Mouse (Mus musculus) neural tube, embryonic 14.5 days (tissue): ENCODE data around the gene Gm13289. TPM values are rescaled to one million over a fixed set of nuclear protein-coding genes. Genes with fewer than 3 reads are reported as not detected.
"Not testable (repeated sequence)": the region's sequence is repeated elsewhere in the genome, so short reads cannot be mapped to it uniquely, and the experiment has no call there.

Source experiments
- ATAC-seq: fragments of 200-750 bp; cut with Nextera tagmentation; 2 replicates; pipeline ENCODE4 v1.8.0; 2017; ENCODE audit warnings: low read depth, mild to moderate bottlenecking, moderate TSS enrichment, moderate library complexity
- H3K27ac ChIP-seq: fragments of 300-500 bp; sonication (generic); 2 replicates; pipeline ENCODE4 v1.5.1; 2014; ENCODE audit warnings: low read depth, mild to moderate bottlenecking, control low read depth, low read length, moderate library complexity, mixed read lengths
- H3K27me3 ChIP-seq: fragments of 300-500 bp; sonication (generic); 2 replicates; pipeline ENCODE4 v1.6.1; 2014; ENCODE audit warnings: low read length; ENCODE audit not compliant: control insufficient read depth, insufficient read depth
- H3K36me3 ChIP-seq: fragments of 300-500 bp; sonication (generic); 2 replicates; pipeline ENCODE4 v1.6.1; 2014; ENCODE audit warnings: low read length, mixed read lengths; ENCODE audit not compliant: control insufficient read depth, insufficient read depth
- H3K4me1 ChIP-seq: fragments of 300-500 bp; sonication (generic); 2 replicates; pipeline ENCODE4 v1.6.1; 2014; ENCODE audit warnings: low read length; ENCODE audit not compliant: control insufficient read depth, insufficient read depth
- H3K4me2 ChIP-seq: fragments of 300-500 bp; sonication (generic); 2 replicates; pipeline ENCODE4 v1.6.1; 2014; ENCODE audit warnings: mild to moderate bottlenecking, low read depth, low read length, control low read depth
- H3K4me3 ChIP-seq: fragments of 300-500 bp; sonication (generic); 2 replicates; pipeline ENCODE4 v1.5.1; 2014; ENCODE audit warnings: low read depth, low read length, control low read depth, mixed read lengths
- H3K9ac ChIP-seq: fragments of 300-500 bp; sonication (generic); replicated peaks from 2 replicates; pipeline ENCODE4 v1.6.1; 2014; ENCODE audit warnings: low read depth, mild to moderate bottlenecking, control low read depth, low read length, mixed read lengths
- H3K9me3 ChIP-seq: fragments of 300-500 bp; sonication (generic); 2 replicates; pipeline ENCODE4 v1.6.1; 2016; ENCODE audit warnings: low read length; ENCODE audit not compliant: control insufficient read depth
- WGBS: fragments of 180-500 bp; shearing (Covaris S2); extraction: QIAGEN DNeasy Blood & Tissue Kit; methylation state at CpG from one replicate; pipeline ENCODE4 v1.1.7; 2014; 5-methylcytosine and 5-hydroxymethylcytosine counted together
- polyA plus RNA-seq: library from polyadenylated mRNA; unstranded; fragments of >200 nt; fragmentation: Nextera tagmentation; extraction: Ambion mirVana; gene quantifications from 2 replicates; pipeline ENCODE4 v1.2.1, GENCODE M21; 2014

Gm13289 gene
- polyA plus RNA-seq: not detected in 2 replicates

GRCm38 (mm10) chr4:88776622-88777021, at the start of gene Gm13289:
Gm13289 (plus strand) TSS chr4:88776922.
- no CpG with 5 or more reads among the region's 29 CpGs for WGBS
- not testable (repeated sequence) for ATAC-seq, H3K27ac ChIP-seq, H3K4me3 ChIP-seq, H3K27me3 ChIP-seq, H3K4me2 ChIP-seq, H3K9me3 ChIP-seq, H3K36me3 ChIP-seq, H3K9ac ChIP-seq, H3K4me1 ChIP-seq

- Histone ChIP-seq H3K27ac (no peak overlapping the region), H3K36me3 (no peaks in the 10 kb centered on the region), H3K4me3 (no peak overlapping the region), H3K4me2 (no peak overlapping the region), H3K9me3 (no peaks in the 10 kb centered on the region), H3K27me3 (no peaks in the 10 kb centered on the region), H3K4me1 (no peaks in the 10 kb centered on the region), H3K9ac (no peak overlapping the region)
- ATAC-seq: no peak
- WGBS: 0% methylated on average over 1 of the region's 1 CpGs
Measured at GRCm38 (mm10) chr4:88727324-88727723, 49.4 kb upstream of the Gm13289 start.

GRCm38 (mm10) chr4:88738480-88738879, 38.2 kb upstream of the Gm13289 start:
- ATAC-seq: no peak
- no peak overlapping the region for H3K4me3 ChIP-seq
- H3K27ac ChIP-seq: no peak overlapping the region
- H3K9me3 ChIP-seq: no peaks in the 10 kb centered on the region
- no peaks in the 10 kb centered on the region for H3K36me3 ChIP-seq
- H3K4me1 ChIP-seq: no peaks in the 10 kb centered on the region
- no peak overlapping the region for H3K9ac ChIP-seq
- 4% methylated on average over 2 of the region's 2 CpGs for WGBS
- no peak overlapping the region for H3K4me2 ChIP-seq
- no peaks in the 10 kb centered on the region for H3K27me3 ChIP-seq

GRCm38 (mm10) chr4:88739036-88739435, 37.7 kb upstream of the Gm13289 start:
- no peak overlapping the region for H3K4me3 ChIP-seq
- WGBS: 94% methylated on average over 6 of the region's 6 CpGs
- H3K4me1 ChIP-seq: no peaks in the 10 kb centered on the region
- no peaks in the 10 kb centered on the region for H3K27me3 ChIP-seq
- no peak for ATAC-seq
- H3K9ac ChIP-seq: no peak overlapping the region
- H3K36me3 ChIP-seq: no peaks in the 10 kb centered on the region
- no peak overlapping the region for H3K4me2 ChIP-seq
- H3K27ac ChIP-seq: no peak overlapping the region
- no peaks in the 10 kb centered on the region for H3K9me3 ChIP-seq

GRCm38 (mm10) chr4:88741426-88741825, 35.3 kb upstream of the Gm13289 start:
- 94% methylated on average over 4 of the region's 4 CpGs for WGBS
- no peak for ATAC-seq

GRCm38 (mm10) chr4:88742771-88743371, 33.9 kb upstream of the Gm13289 start:
- ATAC-seq: no peak
- WGBS: 80% methylated on average over 7 of the region's 7 CpGs

More at GRCm38 (mm10) chr4:88741426-88741825, 35.3 kb upstream of the Gm13289 start:
- no peaks in the 10 kb centered on the region for H3K36me3 ChIP-seq
- no peak overlapping the region for H3K9ac ChIP-seq
- no peak overlapping the region for H3K4me3 ChIP-seq
- no peak overlapping the region for H3K27ac ChIP-seq
- no peak overlapping the region for H3K4me2 ChIP-seq
- H3K9me3 ChIP-seq: no peaks in the 10 kb centered on the region
- H3K27me3 ChIP-seq: no peaks in the 10 kb centered on the region
- H3K4me1 ChIP-seq: no peaks in the 10 kb centered on the region

GRCm38 (mm10) chr4:88744207-88744606, 32.5 kb upstream of the Gm13289 start:
- WGBS: 65% methylated on average over 3 of the region's 3 CpGs
- Histone ChIP-seq H3K4me1 (no peaks in the 10 kb centered on the region), H3K27ac (no peak overlapping the region), H3K4me3 (no peak overlapping the region), H3K9ac (no peak overlapping the region), H3K9me3 (no peaks in the 10 kb centered on the region), H3K4me2 (no peak overlapping the region), H3K36me3 (no peaks in the 10 kb centered on the region), H3K27me3 (no peaks in the 10 kb centered on the region)
- no peak for ATAC-seq

More at GRCm38 (mm10) chr4:88742771-88743371, 33.9 kb upstream of the Gm13289 start:
- Histone ChIP-seq H3K4me1 (no peaks in the 10 kb centered on the region), H3K36me3 (no peaks in the 10 kb centered on the region), H3K9ac (no peak overlapping the region), H3K27me3 (no peaks in the 10 kb centered on the region), H3K27ac (no peak overlapping the region), H3K4me3 (no peak overlapping the region), H3K9me3 (no peaks in the 10 kb centered on the region), H3K4me2 (no peak overlapping the region)

GRCm38 (mm10) chr4:88749926-88750325, 26.8 kb upstream of the Gm13289 start:
- no peak overlapping the region for H3K4me3 ChIP-seq
- H3K4me1 ChIP-seq: no peaks in the 10 kb centered on the region
- no peak overlapping the region for H3K4me2 ChIP-seq
- H3K9me3 ChIP-seq: no peaks in the 10 kb centered on the region
- H3K27ac ChIP-seq: no peak overlapping the region
- WGBS: 60% methylated on average over 6 of the region's 6 CpGs
- H3K27me3 ChIP-seq: no peaks in the 10 kb centered on the region
- ATAC-seq: no peak
- no peak overlapping the region for H3K9ac ChIP-seq
- H3K36me3 ChIP-seq: no peaks in the 10 kb centered on the region

GRCm38 (mm10) chr4:88754818-88755340, 21.8 kb upstream of the Gm13289 start, which contains the start of gene Gm13271:
Gm13271 (plus strand) TSS chr4:88754868.
- 82% methylated on average over 14 of the region's 15 CpGs for WGBS
- H3K27ac ChIP-seq, H3K4me1 ChIP-seq, ATAC-seq, H3K9me3 ChIP-seq, H3K27me3 ChIP-seq, H3K4me3 ChIP-seq, H3K9ac ChIP-seq, H3K36me3 ChIP-seq, H3K4me2 ChIP-seq: not testable (repeated sequence)
